Mouse (Mus musculus) gastrocnemius, postnatal 36 days (tissue): ENCODE measurements around the gene Cd300ld4. TPM values are rescaled to one million over a fixed set of nuclear protein-coding genes. Genes with fewer than 3 reads are reported as not detected.

Experiments used
- DNase-seq, 2 experiments: peaks; one replicate each; pipeline ENCODE4 v3.0.0; 2022
- intact Hi-C: fragments of 180-260 bp; cut with DNase I; formaldehyde crosslinking; loops from one replicate; pipeline ENCODE4 v1.15.1; 2025
- total RNA-seq, 2 experiments: library from RNA; stranded (reverse); gene quantifications; 2 replicates each; pipeline ENCODE4 v1.2.3; 2021

Cd300ld4 gene
- total RNA-seq, 2 experiments from 2014 or later, result 0.35 TPM; not detected in 1

DNA sequence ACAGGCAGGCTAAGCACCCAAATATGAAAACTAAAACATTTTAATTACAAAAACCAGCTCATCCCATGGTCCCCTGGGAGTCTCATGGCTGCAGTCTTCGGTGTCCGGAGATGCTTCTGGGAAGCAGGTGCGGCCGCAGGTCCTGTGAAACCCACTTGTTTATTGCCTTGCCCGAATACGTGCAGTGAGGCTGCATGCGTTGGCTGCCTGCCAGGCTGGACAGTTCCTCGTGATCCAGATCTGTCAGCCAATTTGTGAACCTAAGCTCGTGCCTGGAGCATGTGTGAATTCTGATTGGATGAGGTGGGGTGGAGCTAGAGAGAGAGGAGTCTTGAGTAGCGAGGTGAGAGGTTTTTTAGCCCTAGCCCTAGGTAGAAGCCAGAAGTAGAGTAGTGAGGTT lies 54.1 kb downstream of the Cd300ld4 start:
- intact Hi-C loops, result no loop called here
- no peak for DNase-seq

Other genes starting within 250 kb of the Cd300ld4 start
- gene Btbd17, start 231.1 kb downstream of the Cd300ld4 start, total RNA-seq, result under 1 TPM in 1 of 2 experiments, not detected in 1; 0.28 TPM
- not detected for gene Gpr142, start 228.1 kb downstream of the Cd300ld4 start, total RNA-seq
- gene Gprc5c, start 175.9 kb downstream of the Cd300ld4 start, total RNA-seq, result 10 to 100 TPM; 35.5 to 44.1 TPM
- gene Cd300a, start 137.0 kb downstream of the Cd300ld4 start, total RNA-seq, result under 1 TPM; 0.36 to 0.37 TPM
- gene Cd300lb, start 92.6 kb downstream of the Cd300ld4 start, total RNA-seq, result under 1 TPM; 0.33 to 0.37 TPM
- gene Cd300c, start 57.9 kb downstream of the Cd300ld4 start, total RNA-seq, result not detected
- under 1 TPM; 0.15 to 0.18 TPM for gene Cd300ld, start 37.1 kb downstream of the Cd300ld4 start, total RNA-seq
- under 1 TPM in 1 of 2 experiments, not detected in 1; 0.94 TPM for gene Cd300c2, start 25.1 kb downstream of the Cd300ld4 start, total RNA-seq
- not detected for gene Cd300ld2, start 10.8 kb downstream of the Cd300ld4 start, total RNA-seq
- 1 to 10 TPM in 1 of 2 experiments, not detected in 1; 2.4 TPM for gene Cd300ld5, start 10.8 kb upstream of the Cd300ld4 start, total RNA-seq
- gene Cd300ld3, start 21.4 kb upstream of the Cd300ld4 start, total RNA-seq, result 1 to 10 TPM; 1.2 to 2.7 TPM
- not detected for gene Cd300e, start 35.2 kb upstream of the Cd300ld4 start, total RNA-seq
- gene Rab37, start 64.4 kb upstream of the Cd300ld4 start, total RNA-seq, result under 1 TPM; 0.10 to 0.43 TPM
- not detected for gene Cd300lf, start 107.0 kb upstream of the Cd300ld4 start, total RNA-seq
- gene Slc9a3r1, start 136.3 kb upstream of the Cd300ld4 start, total RNA-seq, result 1 to 10 TPM; 2.3 to 3.1 TPM
- gene Tmem104, start 160.5 kb upstream of the Cd300ld4 start, total RNA-seq, result 1 to 10 TPM; 4.5 to 6.0 TPM
- gene Nat9, start 160.8 kb upstream of the Cd300ld4 start, total RNA-seq, result 10 to 100 TPM; 10.6 to 12.9 TPM
- not detected for gene Grin2c, start 240.2 kb upstream of the Cd300ld4 start, total RNA-seq